Mouse (Mus musculus): Measurements from ENCODE around the gene Ccs.

GRCm38 (mm10) chr19:4876755-4877154 is 37.6 kb upstream of the Ccs start:
- TF ChIP-seq GATA1 (IDR thresholded peaks at IDR 0.05; ENCODE audit: borderline replicate concordance, low read length) = no peak
- TF ChIP-seq FLI1 (IDR thresholded peaks at IDR 0.05; ENCODE audit: low read length) = no peak

All from megakaryocyte, embryonic 14.5 days (primary cell).